Mouse (Mus musculus): Measurements from ENCODE around the gene Eci1. TPM values are rescaled to one million over a fixed set of nuclear protein-coding genes. Genes with fewer than 3 reads are reported as not detected.

Eci1 gene
- total RNA-seq, 2 experiments from 2014 or later = 147 to 161 TPM

- DNase-seq = no peak
These were observed 47.3 kb downstream of the Eci1 start, which contains the start of gene Bricd5 for GRCm38 (mm10) chr17:24473612-24474275. Gene Bricd5 (plus strand): TSS chr17:24473884.

GRCm38 (mm10) chr17:24474557-24474956 is 48.1 kb downstream of the Eci1 start:
- DNase-seq = no peak

GRCm38 (mm10) chr17:24475586-24475985 is 49.1 kb downstream of the Eci1 start:
- no peak for DNase-seq

- no peak for DNase-seq
These were observed 49.8 kb downstream of the Eci1 start for GRCm38 (mm10) chr17:24476022-24476776.

GRCm38 (mm10) chr17:24477053-24477984 is 50.9 kb downstream of the Eci1 start:
- no peak for DNase-seq

GRCm38 (mm10) chr17:24477985-24478600 is 51.7 kb downstream of the Eci1 start:
- DNase-seq = no peak

- DNase-seq = peak; percentile 99
These were observed 52.4 kb downstream of the Eci1 start, which contains the start of gene Mlst8 for GRCm38 (mm10) chr17:24478663-24479380. Gene Mlst8 (minus strand): TSS chr17:24479078.

- no peak for DNase-seq
These were observed 53.0 kb downstream of the Eci1 start for GRCm38 (mm10) chr17:24479431-24479830.

- DNase-seq = no peak
These were observed 53.9 kb downstream of the Eci1 start for GRCm38 (mm10) chr17:24480201-24480826.

- DNase-seq = no peak
These were observed 54.8 kb downstream of the Eci1 start for GRCm38 (mm10) chr17:24481027-24481815.

- no peak for DNase-seq
These were observed 57.1 kb downstream of the Eci1 start for GRCm38 (mm10) chr17:24483495-24483894.

- no peak for DNase-seq
These were observed 58.8 kb downstream of the Eci1 start for GRCm38 (mm10) chr17:24485090-24485860.

- no peak for DNase-seq
These were observed 61.8 kb downstream of the Eci1 start, which contains the start of gene Caskin1 for GRCm38 (mm10) chr17:24488186-24488661. Gene Caskin1 (plus strand): TSS chr17:24488601.

GRCm38 (mm10) chr17:24488662-24489264 is 62.3 kb downstream of the Eci1 start:
- peak; percentile 45 for DNase-seq

All from gastrocnemius, postnatal 10 days (tissue).